Mouse (Mus musculus): ENCODE measurements at regions not wholly inside any gene's neighbourhood (a gene's known extent, or its start where the extent isn't known, plus 50 kb on each side); places are given as distances from the start of the nearest gene placed in this dataset.
"Not testable (repeated sequence)": the region's sequence is repeated elsewhere in the genome, so short reads cannot be mapped to it uniquely, and the experiment has no call there.

DNA sequence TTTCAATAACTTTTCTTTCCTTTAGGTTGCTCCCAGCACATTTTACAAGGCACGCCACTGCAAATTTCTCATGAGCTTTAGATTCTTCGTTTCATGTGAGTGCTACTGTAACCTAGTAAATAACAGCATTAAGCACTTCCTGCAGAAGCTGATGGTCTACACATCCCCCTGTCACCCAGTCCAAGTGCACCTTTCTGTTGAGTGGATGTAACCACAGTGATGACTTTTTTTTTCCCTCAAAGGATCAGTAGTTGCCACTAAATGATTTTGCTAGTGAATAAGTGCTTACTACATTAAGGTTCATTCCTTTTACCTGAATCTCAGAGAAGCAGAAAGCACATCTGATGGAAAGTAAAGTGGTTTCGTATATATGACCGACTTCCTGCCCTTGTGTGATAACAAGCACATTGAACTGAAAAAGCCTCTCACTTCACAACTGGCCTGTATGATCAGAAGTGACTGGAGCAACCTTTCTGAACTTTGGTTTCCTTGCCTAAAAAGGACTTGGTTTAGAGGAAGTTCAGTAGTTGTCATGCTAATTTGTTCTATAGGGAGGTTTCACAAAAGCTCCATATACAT lies 453.0 kb upstream of the Klf6 start:
- no peak for DNase-seq

DNA sequence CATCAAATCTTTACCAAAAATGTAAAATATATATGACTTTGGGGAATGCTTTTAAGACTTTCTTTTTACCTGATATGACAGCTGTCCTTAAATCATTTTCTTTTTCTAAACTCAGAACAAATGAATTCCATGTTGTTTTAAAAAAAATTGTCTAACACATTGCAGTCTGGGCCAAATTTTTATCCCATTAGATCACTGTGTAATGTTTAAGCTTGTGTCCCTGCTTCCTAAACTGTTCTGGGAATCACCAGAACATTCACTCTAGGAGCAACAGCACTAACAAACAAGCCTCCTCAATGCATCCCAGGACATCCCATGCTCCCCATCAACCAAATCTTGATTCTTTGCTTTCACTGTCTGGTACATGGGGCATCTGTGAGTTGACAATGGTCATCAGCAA lies 449.2 kb upstream of the Klf6 start:
- DNase-seq, result no peak

DNA sequence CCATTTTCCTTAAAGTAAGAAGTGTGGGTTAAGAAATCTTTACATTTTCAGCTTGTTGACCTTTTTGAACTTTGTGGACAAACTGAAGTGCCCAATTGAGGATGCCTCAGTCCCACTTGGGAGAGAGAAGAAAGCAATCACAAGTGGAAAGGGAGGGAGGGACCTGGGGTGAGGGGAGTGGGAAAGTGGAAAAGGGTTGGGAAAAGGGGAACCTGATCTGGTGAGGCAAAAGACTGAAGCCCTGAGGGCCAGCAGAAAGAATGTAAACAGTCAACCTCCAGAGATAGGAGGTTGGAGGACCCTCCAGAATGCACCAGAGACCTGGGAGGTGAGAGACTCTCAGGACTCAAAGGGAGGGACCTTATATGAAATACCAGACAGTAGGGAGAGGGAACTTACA lies 448.3 kb upstream of the Klf6 start:
- DNase-seq, result not testable (repeated sequence)

DNA sequence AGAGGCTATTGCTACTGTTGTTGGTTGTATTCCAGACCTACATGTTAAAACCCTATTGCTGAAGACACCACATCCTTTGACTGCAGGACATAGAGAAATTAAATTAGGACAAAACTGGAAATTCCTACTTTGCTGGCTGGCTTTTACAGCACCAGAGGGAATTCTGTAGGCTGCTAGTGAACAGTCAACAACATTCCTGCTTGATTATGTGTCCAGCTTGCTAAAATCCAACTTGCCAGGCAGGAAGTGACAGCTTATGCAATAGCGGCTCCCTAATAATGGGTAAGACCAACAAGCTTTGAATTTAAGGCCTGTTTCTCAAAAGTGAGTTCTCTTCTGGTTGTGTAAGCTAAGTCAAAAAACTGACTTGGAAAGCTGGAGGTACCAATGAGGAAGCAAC lies 437.2 kb upstream of the Klf6 start:
- no peak for DNase-seq

DNA sequence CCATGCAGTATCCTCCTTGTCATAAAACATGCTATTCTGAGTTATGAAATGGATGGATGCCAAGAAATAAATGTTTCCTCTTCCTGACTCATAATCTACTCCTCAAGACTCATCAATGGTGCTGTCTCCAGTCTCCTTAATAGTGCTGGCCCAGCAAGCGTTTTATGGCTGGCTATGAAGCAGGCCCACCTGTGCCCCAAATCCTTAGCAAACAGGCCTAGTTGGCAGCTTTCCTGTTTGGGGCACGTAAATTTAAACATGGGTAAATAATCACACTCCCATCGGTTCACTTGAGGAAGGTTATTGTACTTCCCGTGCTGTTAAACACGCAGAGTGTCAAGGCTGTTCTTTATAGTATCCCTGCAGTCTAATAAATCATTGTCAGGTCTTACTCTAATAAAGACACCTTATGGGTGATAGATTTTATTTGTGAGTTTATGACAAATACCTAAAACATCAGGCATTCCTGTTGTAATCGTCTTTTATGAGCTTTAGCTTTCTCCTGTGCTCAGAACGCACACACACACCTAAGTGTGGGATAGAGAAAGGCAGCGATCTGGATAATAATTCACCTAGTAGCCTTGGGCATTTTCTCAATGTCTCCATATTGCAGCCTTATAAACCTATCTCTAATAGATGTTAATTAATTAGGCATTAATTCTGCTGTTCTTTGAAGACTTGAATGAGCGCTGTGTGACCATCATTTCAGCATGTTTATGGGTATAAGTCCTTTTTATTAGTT lies 435.6 kb upstream of the Klf6 start:
- DNase-seq, result no peak

DNA sequence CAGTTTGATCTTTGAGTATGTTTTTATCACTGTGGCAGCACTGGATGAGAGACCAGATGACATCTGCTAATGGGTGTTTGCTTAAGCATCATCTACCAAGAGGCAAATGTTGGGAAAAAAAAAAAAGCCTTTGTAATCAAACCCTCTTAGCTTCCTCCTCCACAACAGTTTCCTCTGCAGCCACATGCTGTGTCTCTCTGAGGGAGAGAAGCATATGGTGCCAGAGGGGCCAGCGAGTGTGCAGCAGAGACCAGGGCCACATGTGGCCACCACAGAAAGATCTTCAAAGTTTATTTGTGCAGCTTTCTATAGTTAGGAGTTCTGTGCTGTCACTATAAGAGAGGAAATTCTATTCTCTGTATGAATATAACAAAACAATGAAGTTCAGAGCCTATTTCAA lies 427.6 kb upstream of the Klf6 start:
- DNase-seq, result peak; percentile 16

DNA sequence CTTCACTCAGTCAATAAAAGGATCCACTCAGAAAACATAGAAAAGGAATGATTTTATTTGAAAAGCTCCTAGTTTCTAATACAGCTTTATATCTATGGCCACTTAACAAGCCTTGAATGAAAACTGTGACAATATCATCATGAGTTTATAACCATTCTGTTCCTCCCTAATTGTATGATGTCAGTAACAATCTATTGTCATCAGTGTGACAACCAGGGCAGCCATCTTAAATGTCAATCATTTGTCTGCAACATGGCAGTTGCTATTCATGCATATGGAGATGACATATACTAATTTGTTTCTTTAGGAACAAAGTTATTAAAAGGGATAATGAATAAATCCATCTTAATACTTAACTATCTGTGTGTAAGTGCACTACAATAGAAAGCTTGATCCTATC lies 426.2 kb upstream of the Klf6 start:
- no peak for DNase-seq

DNA sequence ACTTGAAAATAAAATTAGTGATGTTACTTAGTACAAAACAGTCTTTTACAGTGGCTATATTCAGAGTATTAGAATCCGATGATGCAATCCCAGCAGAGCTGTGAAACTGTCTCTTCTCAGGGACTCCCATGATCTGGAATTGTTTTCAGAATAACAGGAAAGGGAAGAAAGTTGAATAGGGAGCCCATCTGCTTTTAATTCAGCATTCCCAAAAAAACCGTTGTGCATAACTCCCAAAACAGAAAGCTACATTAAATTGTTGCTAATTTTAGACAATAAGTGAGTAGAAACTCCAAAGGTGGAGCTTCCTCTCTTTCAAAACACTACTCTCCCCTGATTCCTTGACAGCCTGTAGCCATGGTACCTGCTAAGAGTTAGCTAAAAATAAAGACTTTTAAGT lies 425.1 kb upstream of the Klf6 start:
- DNase-seq, result no peak

DNA sequence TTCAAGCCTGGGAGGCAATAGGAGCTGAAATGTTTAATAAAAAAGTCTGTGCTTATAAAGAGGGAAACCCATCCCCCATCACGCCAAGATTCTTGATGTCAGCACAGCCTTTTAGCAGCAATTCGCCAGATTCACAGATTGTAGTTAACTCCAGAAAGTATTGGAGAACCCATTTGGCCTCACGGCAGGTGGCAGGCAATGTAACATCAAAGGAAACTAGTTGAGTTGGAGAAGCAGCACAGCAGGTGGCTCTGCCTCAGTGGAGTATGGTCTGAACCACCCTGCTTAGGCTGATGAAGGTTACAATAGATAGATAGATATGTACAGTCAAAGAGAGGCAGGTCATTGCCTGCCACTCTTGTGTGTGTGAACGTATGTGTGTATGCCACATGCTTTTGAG lies 420.8 kb upstream of the Klf6 start:
- no peak for DNase-seq

DNA sequence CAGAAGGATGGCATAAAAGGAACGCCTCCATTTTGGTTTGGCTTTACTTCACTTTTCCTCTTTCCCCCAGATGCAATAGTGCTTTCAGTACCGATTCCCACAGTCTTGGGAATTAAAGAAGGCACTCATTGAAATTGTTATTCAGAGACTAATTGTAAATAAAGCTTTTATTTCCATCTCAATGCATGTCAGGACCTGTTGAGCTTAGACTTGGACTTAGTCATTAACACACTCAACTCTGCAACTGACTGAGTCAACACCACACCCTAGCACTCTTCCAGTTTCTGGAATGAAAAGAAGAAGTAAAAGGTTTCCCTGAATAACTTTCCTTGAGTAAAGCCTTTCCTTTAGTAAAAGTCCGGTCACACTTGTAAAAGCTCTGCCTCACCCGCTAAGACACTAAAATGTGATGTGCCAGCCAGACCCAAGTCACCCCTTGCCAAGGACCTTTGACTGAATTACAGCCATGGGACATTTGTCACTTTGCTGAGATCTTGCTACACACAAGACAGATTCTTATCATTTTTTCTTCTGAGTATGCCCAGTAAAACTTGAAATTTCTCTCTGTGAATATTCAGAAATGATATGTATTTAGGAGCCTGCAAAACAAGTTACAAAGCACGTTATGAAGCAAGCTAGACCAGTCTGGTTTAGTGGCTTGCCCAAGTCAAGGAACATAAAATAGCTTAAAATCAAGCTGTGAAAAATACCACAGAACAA lies 416.4 kb upstream of the Klf6 start:
- no peak for DNase-seq

DNA sequence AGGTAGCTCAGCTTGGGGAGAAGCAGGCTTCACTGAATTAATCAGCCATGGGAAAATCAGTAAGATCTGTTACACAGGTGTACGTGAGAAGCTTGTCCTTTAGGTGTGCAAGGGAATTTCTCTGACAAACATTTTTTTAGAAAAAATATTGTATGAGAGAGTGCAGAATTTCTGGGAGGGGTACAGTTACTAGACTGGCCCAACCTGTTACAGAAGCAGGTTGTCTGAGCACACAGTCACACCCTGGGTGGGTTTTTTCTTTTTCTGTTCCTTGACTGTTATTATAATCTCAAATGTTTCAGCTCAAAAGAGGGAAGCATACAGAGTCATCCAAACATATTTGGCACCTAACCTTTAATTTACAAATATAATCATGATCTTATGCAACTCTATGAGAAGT lies 412.7 kb upstream of the Klf6 start:
- no peak for DNase-seq

DNA sequence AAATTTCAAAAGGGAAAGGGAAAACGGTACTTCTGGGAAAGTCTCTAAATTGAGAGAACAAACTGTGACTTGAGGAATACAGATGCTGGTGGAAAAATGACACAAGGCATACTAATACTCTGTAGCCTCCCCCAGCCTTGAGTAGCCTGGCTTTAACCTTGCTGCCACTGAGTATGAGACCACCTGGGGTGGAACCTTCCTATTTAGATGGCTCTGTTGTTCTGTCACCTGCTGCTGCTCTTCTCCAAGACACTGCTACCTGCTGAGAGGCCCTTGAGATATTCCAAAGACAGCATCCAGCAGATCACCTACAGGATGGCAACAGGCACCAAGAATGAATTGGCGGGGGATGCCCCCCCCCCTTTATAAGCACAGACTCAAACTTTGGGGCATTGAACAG lies 380.5 kb upstream of the Klf6 start:
- DNase-seq, result no peak

DNA sequence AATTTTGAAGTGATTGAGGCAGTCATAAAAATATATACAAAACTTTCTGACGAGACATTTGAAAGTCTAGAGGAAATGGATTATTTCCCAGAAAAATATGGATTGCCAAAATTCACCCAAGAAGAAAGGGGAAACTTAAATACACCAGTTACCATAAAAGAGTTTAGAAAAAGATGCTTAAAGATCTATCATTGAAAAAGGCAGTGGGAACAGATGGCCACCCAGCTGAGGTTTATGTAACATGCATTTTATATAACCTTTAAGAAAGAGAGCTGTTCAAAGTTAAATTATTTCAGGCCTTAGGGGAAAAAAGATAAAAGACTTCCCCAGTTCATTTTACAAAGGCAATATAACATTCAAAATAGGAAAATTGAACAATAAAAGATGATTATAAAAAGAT lies 369.0 kb upstream of the Klf6 start:
- DNase-seq, result peak; percentile 69

DNA sequence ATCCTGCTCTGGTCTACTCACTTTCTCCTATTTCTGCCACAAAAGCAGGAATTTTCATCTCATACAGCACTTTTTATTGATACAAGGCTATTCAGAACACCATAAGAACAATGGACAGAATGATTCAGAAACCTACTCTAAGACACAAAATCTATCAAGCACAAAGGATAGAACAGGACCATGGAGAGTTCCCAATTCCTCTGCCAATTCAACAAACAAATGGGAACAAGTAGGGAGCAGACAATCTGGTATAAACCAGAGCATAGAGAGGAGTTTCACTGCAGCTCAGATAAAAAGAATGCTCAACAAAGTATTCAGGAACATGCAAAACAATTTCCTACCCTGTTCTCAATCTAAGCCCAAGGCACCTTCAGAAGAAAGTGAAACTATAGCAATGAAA lies 363.7 kb upstream of the Klf6 start:
- peak; percentile 4 for DNase-seq

DNA sequence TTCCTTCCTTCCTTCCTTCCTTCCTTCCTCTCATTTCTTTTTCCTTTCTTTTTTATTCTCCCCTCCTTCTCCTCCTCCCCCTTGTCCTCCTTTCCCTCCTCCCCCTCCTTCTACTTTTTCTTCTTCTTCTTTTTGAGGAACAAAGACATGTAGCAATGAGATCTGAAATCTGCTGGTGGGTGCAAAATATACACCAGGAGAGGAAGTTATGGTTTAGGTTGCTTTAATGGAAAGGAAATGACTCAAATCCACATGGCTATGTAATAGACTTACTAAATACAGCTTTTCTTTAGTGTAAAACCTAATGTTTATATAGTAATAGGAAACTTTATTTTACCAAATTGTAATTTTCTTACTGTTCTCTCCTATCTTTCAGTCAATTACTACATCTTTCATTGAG lies 349.5 kb upstream of the Klf6 start:
- DNase-seq, result no peak

DNA sequence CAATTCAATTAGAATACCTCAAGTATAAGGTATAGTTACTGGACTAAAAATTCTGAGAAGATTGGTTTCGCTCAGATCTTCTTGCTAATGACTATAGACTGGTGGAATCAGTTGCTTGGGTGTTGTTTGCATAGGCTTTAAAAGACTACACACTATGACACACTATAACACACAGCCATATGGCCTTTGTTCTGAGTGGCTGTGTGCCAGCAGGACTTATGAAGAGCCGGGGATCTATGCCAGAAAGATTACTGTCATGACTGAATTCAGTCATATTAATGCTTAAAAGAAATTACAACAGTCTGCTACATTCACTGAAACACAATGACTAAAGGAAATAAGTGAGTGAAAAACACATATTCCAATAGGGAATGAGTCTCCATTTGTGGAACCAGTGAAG lies 345.7 kb upstream of the Klf6 start:
- peak; percentile 16 for DNase-seq

DNA sequence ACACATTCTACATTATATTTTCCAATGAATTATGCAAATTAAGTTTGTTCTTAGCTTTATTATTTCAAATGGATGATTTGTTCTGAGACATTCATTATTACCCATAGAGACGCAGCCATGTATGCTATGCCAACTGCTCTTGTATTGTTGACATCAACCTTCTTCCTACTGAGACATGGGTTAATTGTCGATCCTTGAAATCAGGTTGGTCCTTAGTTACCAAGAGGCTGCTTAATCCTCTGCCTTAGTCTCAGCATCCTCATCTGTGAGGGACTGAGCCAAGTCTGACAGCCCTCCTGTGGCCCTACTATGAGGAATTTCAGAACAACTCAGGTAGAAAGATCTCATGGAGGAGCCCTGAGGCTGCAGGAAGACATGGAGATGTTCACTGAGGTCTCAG lies 345.2 kb upstream of the Klf6 start:
- DNase-seq, result no peak

DNA sequence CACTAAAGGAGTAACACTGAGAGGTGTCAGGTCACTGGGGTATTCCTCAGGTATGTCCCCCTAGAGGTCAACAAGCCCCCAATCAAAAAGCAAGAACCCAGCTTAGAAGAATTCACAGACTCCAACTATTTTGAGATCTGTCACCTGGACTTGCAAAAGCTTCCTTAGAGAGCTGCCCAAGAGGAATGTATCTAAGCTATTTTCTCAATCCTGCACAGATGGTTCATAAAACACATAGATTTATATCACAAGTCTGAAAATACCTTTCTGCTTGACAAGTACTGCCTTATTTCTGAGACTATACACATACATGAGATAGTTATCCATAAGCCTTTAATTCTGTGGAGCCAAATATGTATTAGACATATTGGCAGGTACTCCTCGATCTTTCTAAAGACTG lies 342.1 kb upstream of the Klf6 start:
- DNase-seq, result no peak

DNA sequence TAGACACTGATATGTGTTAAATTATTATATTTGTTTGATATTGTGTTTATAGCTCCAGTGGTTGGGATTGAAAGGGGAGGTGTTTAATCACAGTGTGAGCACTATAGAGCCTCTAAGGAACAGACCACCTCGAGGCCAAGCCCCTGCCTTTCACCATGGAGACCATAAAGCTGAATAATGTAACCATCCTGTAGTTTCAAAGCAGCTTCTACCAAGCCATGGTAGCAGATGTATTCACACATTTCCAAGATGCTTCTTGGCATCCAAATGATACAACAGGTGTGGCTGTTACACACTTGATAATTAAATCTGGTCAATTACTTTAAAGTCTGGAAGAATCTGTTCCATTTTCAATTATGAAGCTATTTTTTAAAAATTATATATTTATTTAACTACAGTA lies 341.7 kb upstream of the Klf6 start:
- peak; percentile 27 for DNase-seq

DNA sequence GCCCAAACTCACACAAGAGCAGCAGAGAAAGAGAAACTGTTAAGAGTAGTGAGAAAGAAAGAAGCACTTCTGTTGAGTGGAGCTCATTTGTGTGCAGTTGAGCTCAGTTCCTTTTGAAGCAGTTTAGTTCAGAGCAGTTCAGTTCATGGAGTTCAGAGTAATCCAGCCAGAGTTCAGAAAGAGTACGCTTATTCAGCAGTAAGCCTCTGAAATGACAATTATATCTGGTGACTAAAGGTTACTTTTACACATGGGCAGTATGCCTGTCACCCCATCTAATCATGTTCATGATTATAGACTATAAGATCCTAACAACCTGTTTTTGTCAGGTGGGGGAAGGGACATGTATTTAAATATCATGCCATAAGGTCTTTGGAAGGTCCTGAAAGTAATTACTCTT lies 333.9 kb upstream of the Klf6 start:
- no peak for DNase-seq

DNA sequence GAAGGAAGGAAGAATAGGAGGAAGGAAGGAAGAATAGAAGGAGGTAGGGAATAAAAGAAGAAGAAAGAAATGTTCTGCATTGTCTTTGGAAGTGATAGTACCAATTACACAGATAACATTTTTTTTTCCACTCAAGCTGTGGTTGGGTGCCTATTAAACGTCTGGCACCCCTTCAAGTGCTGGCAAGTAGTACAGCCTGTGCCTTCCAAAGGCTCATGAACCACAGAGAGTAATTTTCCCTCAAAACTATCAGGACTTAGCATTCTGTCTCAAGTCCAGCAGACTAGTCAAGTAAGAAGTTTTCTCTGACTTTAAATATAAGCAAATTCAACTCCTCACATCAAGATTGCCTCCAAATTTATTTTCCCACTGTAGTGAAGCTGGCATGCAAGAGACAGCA lies 321.0 kb upstream of the Klf6 start:
- peak; percentile 10 for DNase-seq

DNA sequence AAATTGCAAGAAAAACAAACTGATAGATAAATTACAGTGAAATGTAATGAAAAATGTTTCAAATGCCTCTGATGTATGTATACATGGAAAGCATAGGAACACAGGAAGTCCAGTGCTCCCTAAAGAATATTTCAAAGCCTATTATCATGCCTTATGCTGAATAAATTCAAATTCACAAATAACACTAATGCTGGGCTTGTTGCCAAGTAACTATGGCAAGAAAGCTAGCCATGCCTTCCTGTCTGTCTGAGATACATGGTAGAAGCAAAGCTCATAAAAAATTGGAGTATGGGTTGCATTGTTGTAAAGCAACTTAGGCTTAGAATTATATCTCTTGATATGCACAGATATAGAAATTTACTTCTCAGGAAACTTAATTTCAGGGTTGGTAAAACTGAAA lies 315.8 kb upstream of the Klf6 start:
- no peak for DNase-seq

DNA sequence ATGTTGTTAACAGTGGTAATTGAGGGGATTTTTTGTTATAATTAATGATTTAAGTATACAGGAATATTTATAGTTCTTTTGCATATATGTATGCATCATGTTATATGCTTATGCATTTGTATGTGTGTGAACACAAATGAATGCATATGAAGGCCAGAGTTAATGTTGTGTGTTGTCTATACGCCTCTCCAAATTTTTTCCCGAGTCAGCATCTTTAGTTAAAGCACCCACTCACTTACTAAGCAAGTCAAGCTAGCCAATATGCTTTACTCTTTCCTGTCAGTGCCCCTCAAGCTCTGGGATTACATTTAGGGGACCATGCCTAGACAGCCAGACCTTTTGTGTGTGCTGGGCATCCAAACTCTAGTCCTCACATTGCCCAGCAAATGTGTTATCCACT lies 315.3 kb upstream of the Klf6 start:
- DNase-seq, result no peak

DNA sequence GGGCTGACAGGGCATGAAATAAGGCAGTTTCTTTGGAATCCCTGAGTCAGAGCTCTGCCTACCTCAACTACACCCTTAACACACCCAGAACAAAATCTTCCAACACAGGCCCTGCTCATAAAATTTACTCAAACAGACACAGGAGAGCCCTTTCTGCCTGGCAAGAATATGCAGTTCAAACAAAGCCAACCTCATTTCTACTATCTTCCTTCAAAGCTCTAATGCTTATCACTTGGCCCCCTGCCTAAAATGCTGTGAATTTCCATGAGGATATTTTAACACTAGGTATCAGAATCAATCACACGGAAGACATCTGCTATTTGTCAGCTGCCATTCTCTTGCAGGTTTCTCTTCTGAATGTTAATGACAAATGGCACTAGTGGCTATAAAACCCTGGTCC lies 314.3 kb upstream of the Klf6 start:
- DNase-seq, result no peak

DNA sequence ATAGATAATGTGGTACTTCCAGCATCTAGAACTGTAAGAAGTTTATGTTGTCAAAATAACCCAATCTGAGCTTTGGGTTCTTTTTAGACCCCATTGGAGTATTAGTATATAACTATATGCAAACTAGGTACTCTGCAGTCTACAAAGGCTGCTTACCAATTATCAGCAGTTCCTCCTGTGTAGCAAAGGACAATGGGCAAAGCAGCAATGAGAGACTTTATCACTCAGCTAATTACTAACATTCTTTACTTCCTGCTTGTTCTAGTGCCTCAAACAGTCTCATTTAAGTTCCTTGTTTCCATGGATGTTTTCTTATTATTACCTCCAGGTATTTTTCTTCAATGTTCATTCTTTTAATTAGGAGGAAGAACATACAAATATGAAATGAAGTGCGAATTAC lies 312.5 kb upstream of the Klf6 start:
- no peak for DNase-seq
